Comparison of ENCODE assay signal across 12 mouse cellular contexts in genomic region chrX:135421203-135421602, GRCm38 (mm10). TPM values are rescaled to one million over a fixed set of nuclear protein-coding genes. Genes with fewer than 3 reads are reported as not detected.
"Had no signal": no experiment of that assay in that cellular context is flagged by ENCODE, and none has a peak within 500 bp of the region (broad histone marks: within the 10 kb centered on the region; RNA-seq: fewer than 3 reads in every experiment).

No protein-coding gene starts in this region.

RNA-seq across cellular contexts. Expression of gene Gm7903, which starts 12.4 kb away (rescaled TPM):
- total RNA-seq: neutrophil, adult 5-6 weeks had no signal
- polyA plus RNA-seq: neural tube, embryonic 14.5 days; neural tube, embryonic 15.5 days; small intestine, adult 2 months; spleen, adult 2 months; stomach, embryonic 14.5 days; stomach, embryonic 15.5 days; stomach, embryonic 16.5 days; stomach, postnatal 0 days; thymus, adult 2 months; thymus, postnatal 0 days; urinary bladder, adult 2 months had no signal

RNA-seq across cellular contexts. Expression of gene Gm5128, which starts 48.1 kb away (rescaled TPM):
- total RNA-seq: neutrophil, adult 5-6 weeks had no signal
- polyA plus RNA-seq: neural tube, embryonic 14.5 days; neural tube, embryonic 15.5 days; small intestine, adult 2 months; spleen, adult 2 months; stomach, embryonic 14.5 days; stomach, embryonic 15.5 days; stomach, embryonic 16.5 days; stomach, postnatal 0 days; thymus, adult 2 months; urinary bladder, adult 2 months had no signal
